Mouse (Mus musculus) MEL (cell line): ENCODE results near the gene Zfp738. TPM values are rescaled to one million over a fixed set of nuclear protein-coding genes. Genes with fewer than 3 reads are reported as not detected.
"Not testable (repeated sequence)": the region's sequence is repeated elsewhere in the genome, so short reads cannot be mapped to it uniquely, and the experiment has no call there.

Source experiments
- DNase-seq: peaks from one replicate; pipeline ENCODE4 v3.0.0; 2011; ENCODE audit warnings: low read depth, low spot score
- H3K27ac ChIP-seq: 2 replicates; pipeline ENCODE4 v1.5.1; 2012; ENCODE audit warnings: low read depth, mild to moderate bottlenecking, control low read depth, low read length, moderate library complexity; ENCODE audit not compliant: control insufficient read depth
- H3K27me3 ChIP-seq, 2 experiments: fragments of 150-350 bp in 1 of 2; sonication (generic) in 1 of 2; 2 replicates each; pipeline ENCODE4 v1.6.1; 2012; ENCODE audit warnings: low read length in 2 of 2, mild to moderate bottlenecking in 2 of 2, improper control_type of control experiment in 1 of 2, moderate library complexity in 1 of 2; ENCODE audit not compliant: insufficient read depth in 2 of 2, control insufficient read depth in 1 of 2
- H3K36me3 ChIP-seq, 2 experiments: 2 replicates each; pipeline ENCODE4 v1.6.1; 2012 to 2014; ENCODE audit warnings: low read length in 2 of 2, improper control_type of control experiment in 1 of 2, inconsistent platforms in 1 of 2, mild to moderate bottlenecking in 1 of 2; ENCODE audit not compliant: insufficient read depth in 2 of 2, control insufficient read depth in 1 of 2
- H3K4me1 ChIP-seq, 2 experiments: fragments of 150-350 bp in 1 of 2; sonication (generic) in 1 of 2; 2 replicates each; pipeline ENCODE4 v1.6.1; 2012; ENCODE audit warnings: low read length in 2 of 2, improper control_type of control experiment in 1 of 2, mild to moderate bottlenecking in 1 of 2; ENCODE audit not compliant: insufficient read depth in 2 of 2, control insufficient read depth in 1 of 2
- H3K4me3 ChIP-seq, 2 experiments: fragments of 150-350 bp in 1 of 2; sonication (generic) in 1 of 2; 2 replicates each; pipeline ENCODE4 v1.5.1; 2012; ENCODE audit warnings: low read depth in 2 of 2, low read length in 2 of 2, mild to moderate bottlenecking in 2 of 2, moderate library complexity in 2 of 2, control low read depth in 1 of 2, improper control_type of control experiment in 1 of 2; ENCODE audit not compliant: control insufficient read depth in 1 of 2, insufficient read depth in 1 of 2
- H3K79me2 ChIP-seq: 2 replicates; pipeline ENCODE4 v1.6.1; 2012; ENCODE audit warnings: mild to moderate bottlenecking, low read length, moderate library complexity; ENCODE audit not compliant: control insufficient read depth, poor library complexity, insufficient read depth
- H3K9ac ChIP-seq: 2 replicates; pipeline ENCODE4 v1.6.1; 2012; ENCODE audit warnings: low read depth, mild to moderate bottlenecking, control low read depth, low read length, moderate library complexity; ENCODE audit not compliant: control insufficient read depth, poor library complexity, severe bottlenecking
- H3K9me3 ChIP-seq: fragments of 150-350 bp; sonication (generic); replicated peaks from 2 replicates; pipeline ENCODE4 v1.6.1; 2012; ENCODE audit warnings: mild to moderate bottlenecking, low read length, improper control_type of control experiment, moderate library complexity; ENCODE audit not compliant: insufficient read depth
- BHLHE40 ChIP-seq: IDR thresholded peaks from 2 replicates; pipeline ENCODE4 v1.6.1; 2012; ENCODE audit warnings: low read depth, mild to moderate bottlenecking, inconsistent platforms, low read length, improper control_type of control experiment, borderline replicate concordance
- CHD1 ChIP-seq: IDR thresholded peaks from 2 replicates; pipeline ENCODE4 v1.6.1; 2012; ENCODE audit warnings: low read depth, mild to moderate bottlenecking, inconsistent platforms, low read length, improper control_type of control experiment
- CHD2 ChIP-seq: IDR thresholded peaks from 2 replicates; pipeline ENCODE4 v1.6.1; 2011; ENCODE audit warnings: low read length, improper control_type of control experiment
- CTCF ChIP-seq, 3 experiments: IDR thresholded peaks in 2 of 3; conservative IDR thresholded peaks in 1 of 3; 2 replicates each; pipeline ENCODE4 v1.5.1; 2011 to 2012; ENCODE audit warnings: low read length in 3 of 3, low read depth in 2 of 3, mild to moderate bottlenecking in 2 of 3, improper control_type of control experiment in 1 of 3, inconsistent platforms in 1 of 3, mixed read lengths in 1 of 3, moderate library complexity in 1 of 3; ENCODE audit not compliant: control insufficient read depth in 1 of 3, insufficient read depth in 1 of 3, poor library complexity in 1 of 3, severe bottlenecking in 1 of 3
- E2F4 ChIP-seq: IDR thresholded peaks from 2 replicates; pipeline ENCODE4 v1.6.1; 2011; ENCODE audit warnings: low read depth, low read length, improper control_type of control experiment, borderline replicate concordance
- ELF1 ChIP-seq: IDR thresholded peaks from 2 replicates; pipeline ENCODE4 v1.6.1; 2014; ENCODE audit warnings: low read depth, mild to moderate bottlenecking, inconsistent platforms, low read length, improper control_type of control experiment, moderate library complexity
- EP300 ChIP-seq, 2 experiments: IDR thresholded peaks; 2 replicates each; pipeline ENCODE4 v1.6.1; 2011; ENCODE audit warnings: improper control_type of control experiment in 2 of 2, low read length in 2 of 2, low read depth in 1 of 2, mild to moderate bottlenecking in 1 of 2
- ETS1 ChIP-seq: IDR thresholded peaks from 2 replicates; pipeline ENCODE4 v1.6.1; 2012; ENCODE audit warnings: low read depth, mild to moderate bottlenecking, inconsistent platforms, low read length, improper control_type of control experiment, moderate library complexity
- HCFC1 ChIP-seq: IDR thresholded peaks from 2 replicates; pipeline ENCODE4 v1.6.1; 2012; ENCODE audit warnings: low read depth, mild to moderate bottlenecking, inconsistent platforms, low read length, improper control_type of control experiment, moderate library complexity
- MAX ChIP-seq: IDR thresholded peaks from 2 replicates; pipeline ENCODE4 v1.6.1; 2011; ENCODE audit warnings: low read length, improper control_type of control experiment
- MAZ ChIP-seq: IDR thresholded peaks from 2 replicates; pipeline ENCODE4 v1.6.1; 2012; ENCODE audit warnings: low read depth, mild to moderate bottlenecking, inconsistent platforms, low read length, improper control_type of control experiment
- MXI1 ChIP-seq: IDR thresholded peaks from 2 replicates; pipeline ENCODE4 v1.6.1; 2011; ENCODE audit warnings: mild to moderate bottlenecking, low read depth, low read length, improper control_type of control experiment
- RAD21 ChIP-seq: IDR thresholded peaks from 2 replicates; pipeline ENCODE4 v1.6.1; 2011; ENCODE audit warnings: mild to moderate bottlenecking, low read depth, low read length, improper control_type of control experiment
- RCOR1 ChIP-seq: IDR thresholded peaks from 2 replicates; pipeline ENCODE4 v1.6.1; 2012; ENCODE audit warnings: low read depth, mild to moderate bottlenecking, inconsistent platforms, low read length, improper control_type of control experiment
- TCF12 ChIP-seq: IDR thresholded peaks from 2 replicates; pipeline ENCODE4 v1.6.1; 2014; ENCODE audit warnings: low read depth, mild to moderate bottlenecking, inconsistent platforms, low read length, improper control_type of control experiment, moderate library complexity
- UBTF ChIP-seq: IDR thresholded peaks from 2 replicates; pipeline ENCODE4 v1.6.1; 2012; ENCODE audit warnings: low read depth, mild to moderate bottlenecking, inconsistent platforms, low read length, improper control_type of control experiment, moderate library complexity, borderline replicate concordance; ENCODE audit not compliant: insufficient read depth
- ZKSCAN1 ChIP-seq: IDR thresholded peaks from 2 replicates; pipeline ENCODE4 v1.6.1; 2012; ENCODE audit warnings: low read depth, mild to moderate bottlenecking, inconsistent platforms, low read length, improper control_type of control experiment, moderate library complexity
- polyA plus RNA-seq, 2 experiments: library from polyadenylated mRNA; stranded (reverse) in 1 of 2; unstranded in 1 of 2; fragments of >175 nt in 1 of 2; fragments of >200 nt in 1 of 2; gene quantifications; 2 replicates each; pipeline versions ENCODE4 v1.2.1 to v1.2.4; 2012; ENCODE audit warnings: low replicate concordance in 2 of 2, low read depth in 1 of 2; ENCODE audit not compliant: insufficient read length in 2 of 2, insufficient read depth in 1 of 2, missing spikeins in 1 of 2
- total RNA-seq: library from RNA; depleted of rRNA; stranded (reverse); fragments of 300-350 nt; gene quantifications from 2 replicates; pipeline ENCODE4 v1.2.3, GENCODE M21; 2012; rRNA removed

The Zfp738 gene
- total RNA-seq (0.59 and 2.0 TPM in 2 replicates), polyA plus RNA-seq (1 to 10 TPM in 1 of 2 experiments, not detected in 1; 2.4 TPM)

DNA sequence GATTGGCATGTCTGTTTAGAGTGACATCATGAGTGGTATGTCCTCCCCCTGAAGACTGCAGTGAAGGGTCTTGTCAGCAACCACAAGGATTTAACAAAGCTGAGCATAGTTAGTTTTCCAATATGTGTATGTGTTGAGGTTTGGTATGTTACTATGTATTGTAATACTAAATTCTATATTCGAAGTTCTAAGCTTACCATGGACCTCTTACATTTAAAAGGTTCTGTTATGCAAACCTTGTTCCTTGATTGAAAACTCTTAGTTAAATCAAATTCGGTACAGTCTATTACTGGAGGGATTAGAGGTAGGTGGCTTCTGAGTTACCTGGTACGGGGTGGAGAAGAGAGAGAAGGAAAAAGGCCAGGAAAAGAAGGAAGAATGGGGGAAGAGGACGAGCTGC, at the start of gene Zfp738:
Zfp738 (minus strand) TSS at position 101 of the 400 bp plus-strand sequence.
- Histone ChIP-seq H3K4me3 (no peak within 1 kb of the TSS), H3K79me2 (0 out of 2 replicates have a peak, but pooled peaks cover 2% of the 10 kb centered on the region), H3K9me3 (no peaks in the 10 kb centered on the region), H3K4me1 (0 out of 4 replicates have a peak, but pooled peaks cover 0 to 2% of the 10 kb centered on the region in 2 experiments), H3K36me3 (no peaks in the 10 kb centered on the region; a peak in 1 of 4 replicates), H3K27ac (no peak within 1 kb of the TSS), H3K9ac (no peak within 1 kb of the TSS), H3K27me3 (no peaks in the 10 kb centered on the region)
- DNase-seq, result no peak
- TF ChIP-seq MAZ (no peak), TCF12 (no peak), MAX (no peak), RCOR1 (no peak), UBTF (no peak), ELF1 (no peak), RAD21 (no peak)

DNA sequence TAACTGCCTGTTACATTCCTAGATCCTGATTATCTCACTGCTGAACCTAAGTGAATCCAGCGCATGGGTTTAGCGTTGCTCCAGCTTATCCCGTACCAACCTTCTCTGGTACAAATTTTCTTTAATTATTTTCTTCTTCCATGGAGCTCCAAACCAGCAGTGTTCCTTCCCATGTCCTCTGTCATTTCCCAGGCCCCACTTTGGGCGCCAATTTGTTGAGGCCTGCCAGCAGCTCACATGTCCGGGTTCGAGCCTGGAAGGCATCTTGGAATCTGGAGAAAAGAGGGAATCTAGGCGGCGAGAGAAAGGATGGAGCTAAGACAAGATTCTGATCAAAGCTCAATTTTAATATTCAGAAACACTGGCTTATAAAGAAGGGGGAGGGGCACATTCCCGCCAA, 47.5 kb upstream of the Zfp738 start:
- H3K9ac ChIP-seq, DNase-seq, H3K79me2 ChIP-seq, H3K27ac ChIP-seq, H3K9me3 ChIP-seq, H3K4me3 ChIP-seq, H3K4me1 ChIP-seq, H3K36me3 ChIP-seq, H3K27me3 ChIP-seq: not testable (repeated sequence)

DNA sequence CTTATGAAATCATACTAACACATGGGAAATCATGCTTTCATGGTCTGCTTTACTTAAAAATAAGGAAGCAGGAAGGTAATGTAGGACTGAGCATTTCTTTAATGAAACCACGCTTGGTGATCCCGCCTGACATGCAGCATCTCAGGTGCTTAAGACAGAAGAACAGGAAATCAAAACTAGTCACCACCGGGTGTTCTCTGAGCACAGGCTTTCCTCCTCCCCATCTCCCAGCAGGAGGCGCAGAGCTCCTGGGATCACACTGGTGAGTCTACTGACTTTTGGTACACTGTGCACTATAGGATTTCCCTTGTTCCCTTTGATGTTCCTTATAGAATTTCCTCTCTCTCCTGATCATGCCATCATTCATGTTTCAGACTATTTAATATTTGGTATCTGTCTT, 42.6 kb upstream of the Zfp738 start:
- not testable (repeated sequence) for H3K9ac ChIP-seq, H3K27ac ChIP-seq, DNase-seq, H3K79me2 ChIP-seq, H3K4me1 ChIP-seq, H3K4me3 ChIP-seq, H3K27me3 ChIP-seq, H3K9me3 ChIP-seq, H3K36me3 ChIP-seq

DNA sequence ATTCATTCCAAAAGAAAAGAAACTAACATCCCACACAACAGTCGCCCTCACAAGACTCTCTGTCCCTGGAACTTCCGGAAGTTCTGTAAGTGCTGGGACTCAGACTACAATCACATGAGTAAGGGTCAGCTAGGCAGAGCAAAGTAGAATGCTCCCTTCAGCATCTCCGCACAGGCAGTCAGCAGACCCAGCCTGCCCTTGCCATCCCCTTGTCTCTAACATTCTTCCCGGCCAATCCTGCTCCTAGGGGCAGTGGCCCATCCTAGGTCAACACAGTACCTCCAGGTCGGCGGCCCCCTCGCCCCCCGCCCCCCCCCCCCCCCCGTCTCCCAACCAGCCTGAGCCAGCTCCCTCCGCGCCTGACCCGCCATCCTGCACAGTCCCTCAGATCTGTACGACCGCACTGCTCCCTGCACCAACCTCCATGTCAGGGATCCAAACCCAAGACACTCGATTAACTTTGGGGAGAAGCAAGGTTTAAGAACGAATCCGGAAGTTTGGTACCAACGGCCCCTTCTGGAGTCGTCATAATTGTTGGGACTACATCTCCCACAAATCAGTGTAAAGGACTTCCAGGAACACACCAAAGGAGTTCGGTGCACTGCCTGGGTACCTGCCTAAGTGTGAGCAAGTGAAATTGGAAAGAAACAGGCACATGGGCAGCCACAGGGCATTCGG, 41.9 kb upstream of the Zfp738 start, which contains the start of gene Zfp65:
Zfp65 (minus strand) TSS at position 533 of the 678 bp plus-strand sequence.
- no peaks in the 10 kb centered on the region for H3K4me1 ChIP-seq
- peaks cover 2% of the 10 kb centered on the region; the same call in 1 of the 2 replicates for H3K79me2 ChIP-seq
- DNase-seq, result no peak
- no peak within 1 kb of the TSS for H3K9ac ChIP-seq
- H3K27ac ChIP-seq, result no peak within 1 kb of the TSS
- TF ChIP-seq ETS1, result no peak
- TF ChIP-seq ZKSCAN1, result no peak
- TF ChIP-seq ELF1, result no peak
- TF ChIP-seq MXI1, result no peak
- no peak for TF ChIP-seq E2F4
- no peak for TF ChIP-seq EP300 (IDR thresholded peaks at IDR 0.05; ENCODE audit: low read depth in 1 of 2, low read length in 2 of 2)
- no peak for TF ChIP-seq MAX
- no peak for TF ChIP-seq BHLHE40
- no peak for TF ChIP-seq HCFC1
- TF ChIP-seq CHD2, result no peak
- no peak for TF ChIP-seq CHD1
- no peak for TF ChIP-seq CTCF (IDR thresholded peaks at IDR 0.05 in 2 of 3, conservative IDR thresholded peaks at IDR 0.05 in 1 of 3; ENCODE audit: control insufficient read depth in 1 of 3, insufficient read depth in 1 of 3, low read depth in 2 of 3, low read length in 3 of 3, poor library complexity in 1 of 3, severe bottlenecking in 1 of 3)
- TF ChIP-seq, all 39 proteins: peak for 0
- Histone ChIP-seq H3K27me3 (no peaks in the 10 kb centered on the region), H3K9me3 (no peaks in the 10 kb centered on the region), H3K4me3 (no peak within 1 kb of the TSS), H3K36me3 (no peaks in the 10 kb centered on the region)
